Mouse (Mus musculus): ENCODE measurements at regions not wholly inside any gene's neighbourhood (a gene's known extent, or its start where the extent isn't known, plus 50 kb on each side); places are given as distances from the start of the nearest gene placed in this dataset.

DNA sequence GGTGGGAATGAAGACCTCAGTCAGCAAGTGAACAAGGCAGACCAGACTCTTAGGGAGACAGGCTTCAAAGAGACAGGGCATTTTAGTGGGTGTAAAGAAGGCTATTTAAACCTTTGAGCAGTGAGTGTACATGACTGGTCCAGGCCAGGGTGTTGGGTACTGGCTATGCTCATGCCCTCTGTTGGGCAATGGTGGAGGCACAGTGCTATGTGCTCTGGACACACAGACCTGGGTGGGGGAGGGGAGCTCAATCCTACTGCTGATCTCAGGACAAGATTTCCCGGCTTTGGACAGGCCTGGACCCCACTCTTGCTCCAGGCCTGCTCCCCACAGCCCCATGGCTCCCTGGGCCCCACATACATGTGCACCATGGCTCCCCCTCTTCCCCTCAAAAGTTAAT, 355.1 kb downstream of the Slc4a3 start:
- no peak for DNase-seq

DNA sequence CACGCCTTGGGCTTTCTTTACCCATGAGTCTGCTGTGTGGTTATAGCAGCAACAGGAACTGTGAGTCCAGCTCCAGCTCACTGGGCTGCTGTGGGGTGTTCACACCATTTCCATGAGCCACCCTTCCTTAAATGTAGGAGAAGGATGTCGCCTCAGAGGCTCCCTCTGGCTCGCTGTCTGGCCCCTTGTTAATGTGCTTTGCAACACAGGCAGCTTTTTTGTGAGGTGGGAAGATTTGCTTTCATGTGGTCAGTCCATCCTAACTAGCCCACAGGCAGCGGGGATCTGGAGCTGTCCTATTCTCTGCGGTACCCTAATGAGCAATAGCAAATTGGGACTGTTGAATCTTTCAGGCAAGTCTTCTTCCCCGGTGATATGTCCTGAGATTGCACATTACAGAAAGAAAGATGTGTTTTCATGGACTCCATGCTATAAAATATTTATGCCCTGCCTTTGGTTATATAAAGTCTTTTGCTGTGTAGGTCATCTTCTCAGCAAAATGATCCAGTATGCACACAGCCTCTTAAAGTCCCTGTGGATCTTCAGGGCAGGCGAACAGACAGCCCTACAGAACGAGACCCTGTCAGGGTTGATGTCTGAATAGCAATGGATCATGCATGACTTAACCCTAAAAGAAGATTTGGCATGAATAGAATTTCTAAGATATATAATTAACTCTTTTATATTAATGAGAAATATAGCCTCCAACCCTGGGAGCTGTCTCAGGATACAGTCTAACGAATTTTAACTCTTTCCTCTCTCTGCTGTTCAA, 359.8 kb downstream of the Slc4a3 start:
- no peak for DNase-seq

DNA sequence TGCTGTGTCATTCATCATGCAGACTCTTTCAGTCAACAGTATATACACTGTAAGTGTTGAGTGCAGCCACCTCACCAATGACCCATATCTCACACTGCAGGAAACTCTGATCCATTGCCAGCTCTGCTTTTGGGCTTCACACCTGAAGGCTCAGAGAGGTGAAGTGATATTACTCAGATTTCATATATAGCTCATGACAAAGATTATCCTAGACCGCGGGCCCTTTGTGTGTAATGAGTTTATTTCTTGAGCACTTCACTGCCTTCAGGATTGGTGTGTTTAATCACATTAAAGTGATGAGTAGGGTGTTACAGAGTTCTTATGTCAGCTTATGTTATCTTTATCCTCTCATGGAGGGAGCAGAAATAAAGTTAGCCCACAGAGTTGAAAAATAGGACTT, 369.2 kb downstream of the Slc4a3 start:
- DNase-seq: no peak

DNA sequence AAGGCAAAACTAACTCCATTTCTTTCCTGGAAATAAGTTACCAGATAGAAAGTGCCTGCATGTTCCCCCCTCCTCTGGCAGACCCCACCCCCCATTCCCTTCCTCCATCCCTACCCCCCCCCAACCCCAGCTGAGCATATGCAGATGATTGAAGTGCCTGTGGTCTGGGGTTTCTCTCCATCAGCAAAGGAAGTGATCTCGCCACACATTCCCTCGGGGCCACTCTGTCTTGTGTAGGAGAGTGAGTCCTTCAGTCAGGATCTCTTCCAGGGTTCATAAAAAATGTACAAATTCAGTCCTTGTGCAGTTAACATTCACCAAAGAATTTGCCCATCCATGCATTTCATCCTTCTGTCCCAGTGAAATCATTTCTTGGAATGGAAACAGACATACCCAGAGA, 370.1 kb downstream of the Slc4a3 start:
- no peak for DNase-seq

DNA sequence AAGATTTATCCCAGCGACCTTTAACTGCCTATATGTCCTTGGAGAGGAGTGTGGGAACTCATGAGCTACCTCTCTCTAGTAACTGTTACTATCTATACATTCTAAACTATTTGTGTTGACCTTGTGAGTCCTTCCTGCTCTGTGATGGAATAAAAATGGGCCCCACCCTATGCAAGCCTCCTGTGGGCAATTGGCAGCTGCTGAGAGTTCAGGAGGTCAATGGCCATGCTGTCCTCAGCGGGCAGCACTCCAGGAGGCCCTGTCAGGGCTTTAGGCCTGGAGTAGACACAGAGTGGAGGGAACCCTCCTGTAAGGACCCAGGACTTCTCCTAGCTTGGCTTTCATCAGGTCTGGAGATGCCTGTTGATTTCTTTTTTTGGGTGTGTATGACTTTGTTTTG, 373.1 kb downstream of the Slc4a3 start:
- no peak for DNase-seq

DNA sequence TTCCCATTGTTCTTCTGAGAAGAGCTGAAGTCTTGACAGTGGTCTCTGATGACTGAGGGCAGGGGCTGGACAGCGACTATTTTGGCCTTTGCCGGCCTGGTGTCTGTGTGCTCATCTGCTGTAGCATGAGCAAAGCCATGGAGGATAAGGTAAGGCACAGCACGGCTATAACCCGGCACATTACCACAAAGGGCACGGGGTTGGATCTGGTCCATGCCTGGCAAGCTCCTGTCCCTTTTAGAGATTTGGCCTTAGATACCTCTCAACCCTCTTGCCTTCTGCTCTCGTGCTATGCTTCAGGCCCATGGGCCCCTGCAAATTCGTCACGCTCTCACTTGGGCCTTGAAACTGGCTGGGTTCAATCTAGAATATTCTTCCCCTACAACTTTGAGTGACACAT, 379.0 kb downstream of the Slc4a3 start:
- no peak for DNase-seq

DNA sequence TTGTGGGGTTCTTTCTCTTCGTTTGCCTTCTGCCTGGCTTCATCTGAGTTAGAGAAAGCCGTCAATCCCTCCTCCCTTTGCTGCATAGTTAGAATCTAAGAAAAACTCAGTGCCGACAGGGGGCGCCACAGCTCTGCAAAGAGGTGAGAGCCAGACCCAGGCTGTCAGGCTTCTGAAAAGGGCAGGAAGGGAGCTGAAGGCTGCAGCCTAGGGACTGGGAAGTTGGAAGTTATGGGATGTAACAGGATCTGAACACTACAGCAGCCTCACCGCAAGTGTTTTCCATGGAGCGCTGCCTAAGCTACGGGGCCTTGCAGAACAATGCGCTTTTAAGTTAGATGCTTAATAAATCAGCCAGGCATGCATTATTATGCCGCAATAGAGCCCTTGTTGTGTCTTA, 379.7 kb downstream of the Slc4a3 start:
- peak; percentile 67 for DNase-seq

DNA sequence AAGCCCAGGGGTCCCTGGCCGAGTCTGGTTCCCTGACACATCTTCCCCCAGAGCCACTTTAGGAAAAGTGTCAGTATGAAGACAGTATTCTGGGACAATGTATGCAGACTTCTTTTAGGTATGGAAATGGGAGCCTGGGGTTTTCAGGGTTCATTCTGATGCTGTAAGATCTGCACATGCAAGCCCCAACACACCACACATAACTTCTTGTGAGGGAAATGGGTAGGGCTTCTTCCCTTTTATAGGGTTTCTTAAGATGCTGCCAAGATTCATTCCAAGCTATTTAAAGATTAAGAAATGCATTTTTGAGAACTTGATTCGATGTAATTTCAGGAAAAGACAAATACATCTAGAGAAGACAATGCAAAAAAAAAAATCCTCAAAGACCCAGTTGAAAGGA, 385.8 kb downstream of the Slc4a3 start:
- no peak for DNase-seq

DNA sequence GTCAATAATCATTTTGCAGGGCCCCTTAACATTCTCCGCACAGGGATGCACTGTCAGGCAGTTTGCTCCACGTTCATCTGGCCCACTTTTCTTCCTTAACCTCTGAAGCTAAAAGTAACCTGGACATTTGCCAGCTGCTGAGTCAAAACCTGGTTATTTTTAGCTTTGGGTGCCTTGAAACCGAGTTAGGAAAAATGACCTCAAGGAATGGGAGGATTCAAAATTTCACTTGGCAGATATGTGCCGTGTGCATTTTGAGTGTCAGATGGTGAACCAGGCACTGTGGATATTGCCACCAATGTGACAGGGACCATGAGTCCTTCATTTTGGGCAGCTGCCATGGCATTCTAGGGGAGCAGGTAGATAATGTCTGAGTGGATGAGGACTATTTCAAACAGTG, 387.8 kb downstream of the Slc4a3 start:
- DNase-seq: no peak

DNA sequence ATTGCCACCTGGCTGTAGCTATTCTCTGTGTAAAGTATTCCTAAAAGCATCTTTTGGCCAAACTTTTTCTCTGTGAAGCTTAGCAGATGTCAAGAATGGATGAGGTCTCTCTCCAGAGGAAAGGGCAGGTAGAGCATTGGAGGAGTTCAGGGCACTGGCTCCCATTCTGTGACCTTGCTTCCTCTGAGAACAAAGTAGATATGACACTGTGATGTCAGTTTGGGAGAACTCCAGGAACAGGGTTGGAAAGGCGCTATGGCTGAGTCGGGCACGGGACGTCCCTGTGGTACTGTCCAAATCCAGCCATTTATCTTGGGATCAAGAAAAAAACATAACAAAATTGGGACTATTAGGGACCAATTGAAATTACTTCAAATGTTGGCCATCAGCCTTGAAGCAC, 388.7 kb downstream of the Slc4a3 start:
- no peak for DNase-seq

DNA sequence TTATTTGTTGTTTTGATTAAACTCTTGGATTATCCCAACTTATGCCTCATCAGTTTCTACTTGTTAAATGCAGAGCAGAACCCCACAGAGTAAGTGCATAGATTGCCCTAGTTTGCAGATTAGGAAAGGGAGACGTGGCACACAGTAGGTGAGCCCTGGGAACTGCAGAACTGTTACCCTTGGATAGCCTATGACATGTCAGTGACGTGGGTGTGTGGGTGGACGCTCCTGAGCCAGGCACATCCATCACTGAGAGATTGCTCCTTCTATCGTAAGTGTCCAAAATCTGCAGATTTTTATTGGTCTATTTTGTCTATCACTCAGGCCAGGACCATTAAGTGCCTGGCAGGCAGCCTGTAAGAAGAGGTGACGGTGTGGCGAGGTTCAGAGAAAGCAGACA, 389.8 kb downstream of the Slc4a3 start:
- no peak for DNase-seq

DNA sequence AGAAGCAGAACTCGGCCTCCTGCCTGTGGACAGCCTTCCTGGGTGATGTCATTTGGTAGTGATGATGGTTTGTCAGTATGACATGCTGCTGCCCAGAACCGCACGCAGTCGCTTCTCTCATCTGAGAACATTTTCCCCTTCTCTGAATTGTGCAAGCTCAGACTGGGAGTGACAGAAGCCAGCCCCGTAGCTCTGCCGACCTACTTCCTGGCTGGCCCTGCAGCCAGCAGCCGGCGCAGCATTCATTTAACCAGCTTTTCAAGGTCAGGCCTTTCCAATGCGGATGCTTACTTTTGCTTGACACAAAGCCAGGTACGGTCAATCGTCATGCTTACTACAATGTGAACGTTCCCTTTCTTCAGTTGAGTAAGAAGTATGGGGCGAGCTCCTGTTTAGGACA, 390.5 kb downstream of the Slc4a3 start:
- no peak for DNase-seq

DNA sequence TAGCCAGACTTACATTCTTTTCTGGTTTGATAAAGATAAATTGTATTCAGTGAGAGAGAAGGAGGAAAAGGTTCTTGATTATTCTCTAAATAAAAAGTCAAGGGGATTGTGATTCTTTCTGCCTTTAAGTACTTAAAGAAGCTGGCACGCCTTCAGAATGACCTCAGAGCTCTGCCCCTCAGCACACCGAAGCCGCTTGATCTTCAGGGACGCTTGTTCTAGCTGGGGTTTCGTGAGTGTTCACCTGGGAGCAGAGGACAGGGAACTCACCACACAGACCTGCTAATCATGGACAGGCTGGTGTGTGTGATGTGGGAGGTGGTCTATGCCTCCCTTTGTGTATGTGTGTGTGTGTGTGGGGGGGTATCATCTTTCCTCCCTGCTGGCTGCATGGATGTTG, 391.3 kb downstream of the Slc4a3 start:
- DNase-seq: no peak

DNA sequence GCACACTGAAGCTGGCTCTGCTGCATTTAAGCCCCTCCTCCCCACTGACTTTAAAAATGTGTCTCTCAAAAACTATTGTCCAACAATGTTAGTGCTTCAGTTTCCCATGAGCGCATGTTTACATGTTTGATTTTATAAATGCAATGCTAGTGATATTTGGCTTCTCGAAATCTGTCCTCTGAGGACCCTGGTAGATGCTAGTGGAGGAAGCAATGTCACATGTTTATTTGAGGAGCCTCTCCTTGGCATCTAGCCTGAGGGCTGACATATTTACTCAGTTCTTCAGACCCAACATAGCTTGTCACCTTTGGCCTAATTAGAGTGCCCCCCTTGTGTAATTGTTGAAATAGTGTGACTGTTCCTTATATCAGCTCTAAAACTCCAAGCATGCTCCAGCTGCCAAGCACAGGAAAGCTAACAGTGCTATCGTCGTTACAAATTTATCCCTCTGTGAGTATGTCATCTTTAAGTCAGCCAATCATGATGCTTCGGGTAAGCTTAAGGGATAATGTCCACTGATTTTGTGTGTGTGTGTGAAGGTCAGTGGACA, 400.3 kb downstream of the Slc4a3 start:
- DNase-seq: no peak

DNA sequence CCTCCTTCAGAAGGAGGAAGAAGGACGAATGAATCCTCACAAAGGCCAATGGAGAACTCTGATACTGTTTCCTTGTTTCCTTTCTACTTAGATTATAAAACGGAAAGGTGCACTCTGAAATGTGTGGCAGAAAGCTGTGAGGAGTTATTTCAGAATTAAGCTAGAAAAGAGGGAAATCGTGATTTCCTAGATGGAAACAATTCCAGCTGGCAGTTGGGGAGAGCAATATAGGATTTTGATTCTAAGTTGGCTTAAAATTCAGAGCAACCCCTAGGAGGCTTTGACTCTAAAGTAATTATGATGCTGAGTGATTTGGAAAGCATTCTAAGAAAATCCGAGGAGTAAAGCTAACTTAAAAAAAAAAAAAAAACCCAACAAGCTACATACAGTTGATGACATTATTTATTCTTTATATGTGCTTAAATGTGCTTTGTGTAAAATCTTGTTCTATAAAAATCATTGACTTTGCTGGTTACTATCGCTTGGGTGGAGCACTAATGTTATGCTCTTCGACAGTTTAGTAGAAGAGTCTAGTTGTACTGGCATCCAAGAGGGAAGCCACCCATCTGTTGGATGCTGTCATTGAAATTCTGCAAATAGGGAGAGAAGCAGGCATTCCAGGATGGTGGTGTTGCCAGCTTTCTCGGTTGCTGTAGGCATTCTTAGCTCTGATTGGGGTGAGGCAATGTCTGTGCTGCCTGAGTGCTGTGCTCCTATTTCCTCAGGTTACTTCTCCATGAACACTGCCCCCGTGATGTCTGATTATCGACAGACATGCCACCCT, 432.3 kb downstream of the Slc4a3 start:
- DNase-seq: no peak

DNA sequence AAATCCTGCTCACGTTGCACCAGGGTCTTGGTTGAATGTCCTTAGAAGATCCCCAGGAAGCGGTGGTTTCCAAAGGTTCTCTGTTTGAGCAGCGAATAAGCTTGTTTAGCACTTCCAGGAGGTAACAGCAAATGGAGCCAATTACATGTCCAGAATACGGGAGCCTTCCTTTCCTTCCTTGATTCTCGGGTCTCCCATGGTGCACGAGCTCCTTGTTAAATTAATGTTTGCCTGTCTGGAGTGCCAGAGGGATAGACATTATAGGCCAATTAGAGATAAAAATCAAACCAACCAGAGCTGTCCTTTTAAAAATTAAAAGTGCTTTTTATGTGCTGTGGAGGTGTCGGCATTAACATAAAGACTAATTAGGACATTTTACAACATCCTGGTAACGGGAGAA, 437.0 kb downstream of the Slc4a3 start:
- no peak for DNase-seq

DNA sequence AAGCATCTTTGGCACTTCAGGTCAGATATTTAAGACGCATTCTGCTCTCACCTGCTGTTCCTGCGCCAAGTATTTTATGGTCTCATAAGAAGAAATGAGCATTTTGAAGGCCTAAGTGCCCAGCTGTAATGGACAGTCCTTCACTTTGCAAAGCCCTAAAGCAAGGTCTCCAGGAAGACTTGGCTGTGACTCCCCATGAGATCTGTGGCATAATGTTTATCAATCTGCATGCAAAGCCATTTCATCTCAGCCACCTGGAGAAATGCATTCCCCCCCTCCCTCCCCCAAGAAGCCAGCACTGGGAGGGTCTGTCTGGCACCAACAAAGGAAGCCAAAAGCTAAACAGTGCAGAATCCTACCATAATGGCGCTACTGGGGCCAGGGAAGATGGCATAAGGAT, 437.4 kb downstream of the Slc4a3 start:
- DNase-seq: no peak

DNA sequence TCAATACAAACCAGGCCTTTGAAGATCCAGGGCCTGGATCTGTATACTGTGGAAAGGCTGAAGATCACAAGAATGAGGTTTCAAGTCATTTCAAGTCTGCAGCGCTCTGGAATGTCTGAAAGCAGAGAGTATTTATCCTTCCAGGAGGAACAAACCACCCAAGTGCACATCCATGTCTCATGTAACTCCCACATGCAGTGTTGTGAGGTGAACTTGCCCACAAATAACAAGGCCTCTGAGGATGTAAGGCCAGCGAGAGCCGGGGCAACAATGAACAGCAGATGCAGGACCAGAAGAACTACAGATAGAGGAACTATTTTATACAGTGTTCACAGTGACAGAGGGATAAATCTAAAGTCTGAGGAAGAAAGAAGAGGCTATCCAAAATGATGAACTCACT, 442.4 kb downstream of the Slc4a3 start:
- no peak for DNase-seq

DNA sequence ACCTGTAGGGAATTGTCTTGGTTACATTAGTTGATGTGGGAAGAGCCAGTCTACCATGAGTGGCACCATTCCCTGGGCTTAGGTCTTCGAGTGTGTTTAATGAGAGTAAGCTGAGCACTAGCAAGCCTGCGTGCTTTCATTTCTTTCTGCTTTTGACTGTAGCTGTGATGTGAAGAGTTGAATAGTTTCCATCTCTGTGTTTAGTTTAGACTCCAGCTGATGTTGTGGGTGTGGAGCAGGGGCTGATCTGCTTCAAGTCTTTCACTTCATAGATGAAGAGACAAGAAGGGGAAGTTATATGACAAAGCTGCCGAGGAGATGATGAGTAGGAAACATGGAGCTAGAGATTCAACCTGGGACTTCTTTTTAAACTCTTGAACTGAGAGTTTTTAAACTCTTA, 446.0 kb downstream of the Slc4a3 start:
- DNase-seq: no peak

DNA sequence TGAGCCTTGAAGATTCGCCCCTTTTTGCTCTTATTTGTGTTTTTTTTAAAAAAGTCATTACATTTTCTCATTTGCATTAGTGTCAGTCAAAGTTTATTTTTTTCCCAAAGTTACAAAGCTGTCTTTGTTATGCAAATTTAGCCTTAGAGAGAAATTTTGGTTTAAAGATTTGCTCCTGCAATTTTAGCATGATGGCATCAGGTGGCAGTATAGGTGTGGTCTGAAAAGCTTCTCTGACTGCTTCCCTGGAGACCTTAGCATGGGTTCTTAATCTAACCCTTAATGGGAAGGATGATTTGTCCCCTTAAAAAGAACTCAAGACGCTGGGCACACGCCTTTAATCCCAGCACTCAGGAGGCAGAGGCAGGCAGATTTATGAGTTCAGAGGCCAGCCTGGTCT, 451.2 kb downstream of the Slc4a3 start:
- DNase-seq: no peak

DNA sequence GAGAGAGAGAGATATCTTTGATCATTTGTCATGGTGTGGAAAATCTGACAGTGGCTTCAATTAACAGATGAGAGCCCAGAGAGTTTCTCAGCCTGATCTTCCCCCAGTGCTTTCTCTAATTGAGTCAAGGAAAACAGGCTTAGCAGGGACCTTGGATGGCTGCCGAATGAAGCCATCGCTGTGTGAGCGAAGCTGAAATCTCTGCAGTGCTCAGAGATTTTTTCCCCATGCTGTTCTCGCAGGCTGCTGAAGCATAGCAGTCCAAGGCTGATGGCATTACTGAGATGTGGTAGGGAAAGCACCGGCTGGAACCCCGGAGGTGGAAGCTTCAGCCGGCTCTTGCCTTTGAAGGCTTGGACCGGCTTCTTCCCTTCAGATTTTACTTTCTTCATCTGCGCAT, 455.1 kb downstream of the Slc4a3 start:
- peak; percentile 10 for DNase-seq

DNA sequence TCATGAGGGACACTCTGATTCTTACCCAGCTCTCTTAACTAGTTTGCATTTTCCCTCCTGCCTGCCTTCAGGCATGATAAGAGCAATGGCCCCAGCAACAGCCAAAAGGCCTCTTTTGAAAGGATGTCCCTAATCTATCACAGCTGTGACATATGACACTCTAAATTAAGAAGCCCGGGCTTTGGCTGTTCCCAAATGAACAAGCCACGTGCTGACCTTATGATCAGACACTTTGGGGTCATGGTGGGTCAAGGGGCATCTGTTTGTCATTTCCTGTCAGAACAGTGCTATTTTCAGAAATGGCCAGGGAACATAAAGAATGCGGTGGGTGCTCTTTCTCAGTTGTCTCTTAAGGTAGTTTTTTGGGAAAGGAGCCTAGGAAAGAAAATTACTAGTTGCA, 463.5 kb downstream of the Slc4a3 start:
- DNase-seq: no peak

DNA sequence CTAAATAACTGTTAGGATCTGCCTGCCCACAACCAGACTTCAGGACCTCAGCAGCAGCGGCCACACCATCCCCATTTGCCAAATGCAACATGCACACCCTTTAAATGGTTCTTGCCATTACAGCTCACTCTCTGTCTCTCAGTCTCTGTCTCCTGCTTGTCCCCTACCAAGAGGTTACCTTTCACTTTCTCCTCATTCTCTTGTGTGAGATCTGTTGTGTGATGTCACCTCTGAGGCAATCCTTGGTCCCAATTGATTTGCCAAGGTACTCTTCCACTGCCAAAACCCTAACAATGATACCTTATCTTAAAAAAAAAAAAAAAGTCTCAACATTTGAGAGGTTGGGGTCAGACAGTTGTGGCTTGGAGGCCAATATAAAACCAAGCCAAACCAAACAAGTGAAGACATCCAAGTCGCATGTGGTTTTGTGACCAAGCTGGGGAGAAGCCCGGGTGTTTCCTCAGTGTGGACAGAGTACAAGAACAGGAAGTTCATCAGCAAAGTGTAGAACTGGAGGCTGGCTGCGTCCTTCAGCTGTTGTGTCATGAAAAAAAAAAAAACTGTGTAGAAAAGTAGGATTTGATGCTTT, 464.2 kb downstream of the Slc4a3 start:
- no peak for DNase-seq

DNA sequence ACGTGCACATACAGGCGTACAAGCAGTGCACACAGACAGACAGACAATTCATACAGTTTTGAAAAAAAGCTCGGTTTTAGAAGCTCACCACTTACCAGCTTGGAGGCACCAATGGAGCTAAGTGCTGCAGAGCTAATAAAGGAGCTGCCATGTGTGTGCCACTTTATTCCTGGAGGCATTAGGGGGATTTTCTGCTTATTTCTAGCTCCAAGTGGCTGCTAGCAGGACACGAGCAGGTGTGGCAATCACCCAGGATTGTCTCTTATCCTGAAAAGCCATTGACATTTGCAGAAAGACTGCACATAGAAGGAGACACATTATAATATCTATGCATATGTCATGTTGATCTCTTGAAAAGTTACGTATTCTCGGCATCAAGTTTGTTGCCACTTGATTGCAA, 472.5 kb downstream of the Slc4a3 start:
- DNase-seq: no peak
